Mouse (Mus musculus) limb, embryonic 15.5 days (tissue): ENCODE data around the gene Vmn1r195. TPM values are rescaled to one million over a fixed set of nuclear protein-coding genes. Genes with fewer than 3 reads are reported as not detected.

Experiments used
- polyA plus RNA-seq: library from polyadenylated mRNA; unstranded; fragments of >200 nt; fragmentation: Nextera tagmentation; extraction: Ambion mirVana; gene quantifications from 2 replicates; pipeline ENCODE4 v1.2.1, GENCODE M21; 2015

The Vmn1r195 gene
- polyA plus RNA-seq, 1 experiment from 2014 or later, result not detected

Other genes starting within 250 kb of the Vmn1r195 start
- 4.7 and 7.2 TPM in 2 replicates for gene Hist1h2ah, start 235.0 kb upstream of the Vmn1r195 start, polyA plus RNA-seq
- 4.2 and 6.2 TPM in 2 replicates for gene Hist1h2bk, start 234.7 kb upstream of the Vmn1r195 start, polyA plus RNA-seq
- gene Hist1h4i, start 229.2 kb upstream of the Vmn1r195 start, polyA plus RNA-seq, result 15.8 and 18.4 TPM in 2 replicates
- gene Hist1h2ag, start 227.6 kb upstream of the Vmn1r195 start, polyA plus RNA-seq, result 32.9 and 36.9 TPM in 2 replicates
- gene Hist1h2bj, start 227.3 kb upstream of the Vmn1r195 start, polyA plus RNA-seq, result 6.8 and 8.1 TPM in 2 replicates
- not detected in 2 replicates for gene Vmn1r188, start 186.1 kb upstream of the Vmn1r195 start, polyA plus RNA-seq
- not detected in 2 replicates for gene Vmn1r189, start 164.7 kb upstream of the Vmn1r195 start, polyA plus RNA-seq
- gene Vmn1r191, start 86.6 kb upstream of the Vmn1r195 start, polyA plus RNA-seq, result not detected in 2 replicates
- gene Vmn1r192, start 79.4 kb upstream of the Vmn1r195 start, polyA plus RNA-seq, result not detected in 2 replicates
- gene Vmn1r193, start 47.4 kb upstream of the Vmn1r195 start, polyA plus RNA-seq, result not detected in 2 replicates
- gene Vmn1r194, start 26.3 kb upstream of the Vmn1r195 start, polyA plus RNA-seq, result not detected in 2 replicates
- gene Vmn1r196, start 19.4 kb downstream of the Vmn1r195 start, polyA plus RNA-seq, result not detected in 2 replicates
- not detected in 2 replicates for gene Vmn1r197, start 54.1 kb downstream of the Vmn1r195 start, polyA plus RNA-seq
- gene Vmn1r198, start 79.8 kb downstream of the Vmn1r195 start, polyA plus RNA-seq, result not detected in 2 replicates
- gene Vmn1r199, start 109.3 kb downstream of the Vmn1r195 start, polyA plus RNA-seq, result not detected in 2 replicates
- gene Vmn1r200, start 119.9 kb downstream of the Vmn1r195 start, polyA plus RNA-seq, result not detected in 2 replicates
- not detected in 2 replicates for gene Vmn1r201, start 201.4 kb downstream of the Vmn1r195 start, polyA plus RNA-seq
- gene Vmn1r202, start 234.9 kb downstream of the Vmn1r195 start, polyA plus RNA-seq, result not detected in 2 replicates
- not detected in 2 replicates for gene Vmn1r203, start 247.6 kb downstream of the Vmn1r195 start, polyA plus RNA-seq